Mouse (Mus musculus): ENCODE measurements around the gene Babam2. TPM values are rescaled to one million over a fixed set of nuclear protein-coding genes. Genes with fewer than 3 reads are reported as not detected.

Gene Babam2
- polyA plus RNA-seq, 1 experiment from 2014 or later, result 50.6 TPM

DNA sequence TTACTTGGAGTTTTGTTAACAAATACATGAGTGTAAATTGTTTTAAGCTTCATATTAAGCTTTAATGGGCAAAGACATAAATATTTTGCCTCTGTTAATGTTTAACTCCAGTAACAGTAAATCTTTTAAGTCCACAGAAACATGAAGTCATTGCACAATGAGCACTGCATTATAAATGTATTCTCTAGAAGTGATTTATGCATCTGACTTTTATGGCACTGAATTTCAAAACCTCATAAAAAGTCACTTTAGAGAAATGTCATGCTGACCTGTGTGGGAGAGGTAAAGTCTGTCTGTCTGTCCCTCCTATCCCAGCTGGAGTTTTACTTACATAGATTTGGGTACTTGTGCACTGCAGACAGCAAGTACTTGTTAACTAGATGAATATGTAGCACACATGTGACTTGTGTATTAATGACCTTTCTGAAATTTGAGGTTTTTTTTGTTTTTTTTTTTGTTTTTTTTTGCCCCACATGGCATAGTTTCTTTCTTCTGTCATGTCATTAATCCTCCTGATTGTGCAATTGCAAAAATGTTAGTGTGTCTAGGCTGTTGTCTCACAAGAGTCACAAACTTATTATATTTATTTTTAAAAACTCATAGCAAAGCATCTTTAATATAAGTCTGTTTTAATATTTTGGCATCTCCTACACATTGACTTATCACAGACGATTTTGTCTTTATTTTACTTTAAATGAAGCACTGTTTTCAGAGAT lies 165.4 kb downstream of the Babam2 start:
- H3K27ac ChIP-seq (replicated peaks), result no peak overlapping the region
- H3K9ac ChIP-seq, result no peak overlapping the region
- no peak overlapping the region for H3K4me2 ChIP-seq (replicated peaks)
- WGBS, result 68% methylated on average over 1 of the region's 1 CpGs
- H3K36me3 ChIP-seq, result no peaks in the 10 kb centered on the region
- no peak overlapping the region for H3K4me3 ChIP-seq (replicated peaks)
- no peaks in the 10 kb centered on the region for H3K9me3 ChIP-seq (replicated peaks)
- ATAC-seq (ENCODE audit: insufficient number of reproducible peaks, low FRiP score, low TSS enrichment, low read depth), result no peak
- H3K27me3 ChIP-seq, result no peaks in the 10 kb centered on the region
- H3K4me1 ChIP-seq, result peaks cover 11% of the 10 kb centered on the region; the same call in 1 of the 2 replicates

- Histone ChIP-seq H3K9ac (no peak overlapping the region), H3K4me1 (peaks cover 11% of the 10 kb centered on the region; the same call in 1 of the 2 replicates), H3K4me3 (replicated peaks) (no peak overlapping the region), H3K9me3 (replicated peaks) (no peaks in the 10 kb centered on the region), H3K27me3 (no peaks in the 10 kb centered on the region), H3K4me2 (replicated peaks) (no peak overlapping the region), H3K36me3 (no peaks in the 10 kb centered on the region), H3K27ac (replicated peaks) (no peak overlapping the region)
- WGBS, result 79% methylated on average over 2 of the region's 2 CpGs
- no peak for ATAC-seq (ENCODE audit: insufficient number of reproducible peaks, low FRiP score, low TSS enrichment, low read depth)
Measured at GRCm38 (mm10) chr5:31864095-31864494, 166.6 kb downstream of the Babam2 start.

DNA sequence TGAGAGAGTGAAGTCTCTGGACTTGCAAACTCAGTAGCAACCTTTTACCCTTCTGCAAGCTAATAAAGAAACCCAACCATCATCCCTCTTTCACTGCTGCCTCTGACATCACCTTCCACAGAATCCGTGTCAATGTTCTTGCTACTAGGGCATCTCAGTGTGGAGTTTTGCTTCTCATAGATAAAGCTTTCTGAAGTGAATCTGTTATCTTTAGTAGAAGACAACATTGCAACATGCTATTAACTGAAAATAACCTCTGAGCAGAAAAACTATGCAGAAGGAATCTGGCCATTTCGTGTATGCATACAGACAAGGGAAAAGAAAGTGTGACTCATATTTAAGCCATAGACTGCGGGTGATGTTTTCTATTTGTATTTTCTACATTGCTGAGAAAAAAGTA lies 168.6 kb downstream of the Babam2 start:
- Histone ChIP-seq H3K4me1 (peaks cover 11% of the 10 kb centered on the region; the same call in 1 of the 2 replicates), H3K9ac (no peak overlapping the region), H3K36me3 (no peaks in the 10 kb centered on the region), H3K4me3 (replicated peaks) (no peak overlapping the region), H3K27ac (replicated peaks) (peak overlapping the region; percentile 7; the same call in 1 of the 2 replicates), H3K27me3 (no peaks in the 10 kb centered on the region), H3K4me2 (replicated peaks) (no peak overlapping the region), H3K9me3 (replicated peaks) (no peaks in the 10 kb centered on the region)
- ATAC-seq (ENCODE audit: insufficient number of reproducible peaks, low FRiP score, low TSS enrichment, low read depth), result no peak
- WGBS, result 58% methylated on average over 3 of the region's 3 CpGs

DNA sequence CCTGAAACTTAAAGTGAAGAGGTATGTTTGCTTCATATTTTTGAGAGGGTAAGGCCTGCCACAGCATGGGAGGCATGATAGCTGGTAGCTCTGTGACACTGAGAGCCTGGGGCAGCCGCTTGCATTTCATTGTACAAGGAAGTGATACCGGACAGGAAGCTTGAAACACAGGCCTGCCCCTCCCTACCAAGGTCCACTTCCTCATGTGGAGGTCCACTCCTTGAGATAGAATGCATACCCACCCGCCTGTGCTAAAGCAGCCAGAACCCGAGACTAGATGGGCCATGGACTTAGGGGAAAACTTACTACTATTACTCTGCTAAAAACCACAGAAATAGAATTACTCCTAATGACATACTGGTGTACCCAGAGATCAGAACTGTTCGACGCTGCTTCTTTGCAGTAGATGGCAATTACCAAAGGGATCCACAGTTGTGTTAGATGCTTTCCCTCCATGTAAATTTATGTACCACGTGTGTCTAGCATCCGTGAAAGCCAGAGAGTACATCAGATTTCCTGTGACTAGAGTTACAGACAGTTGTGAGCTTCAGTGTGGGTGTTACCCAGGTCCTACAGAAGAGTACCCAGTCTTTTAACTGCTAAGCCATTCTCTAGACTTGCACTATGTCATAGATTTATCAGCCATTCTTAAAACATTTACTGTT lies 173.5 kb downstream of the Babam2 start:
- Histone ChIP-seq H3K4me2 (replicated peaks) (no peak overlapping the region), H3K27me3 (no peaks in the 10 kb centered on the region), H3K9ac (no peak overlapping the region), H3K4me1 (peaks cover 7% of the 10 kb centered on the region; the same call in 1 of the 2 replicates), H3K36me3 (no peaks in the 10 kb centered on the region), H3K4me3 (replicated peaks) (no peak overlapping the region), H3K9me3 (replicated peaks) (no peaks in the 10 kb centered on the region), H3K27ac (replicated peaks) (no peak overlapping the region)
- no peak for ATAC-seq (ENCODE audit: insufficient number of reproducible peaks, low FRiP score, low TSS enrichment, low read depth)
- WGBS, result 69% methylated on average over 8 of the region's 8 CpGs

DNA sequence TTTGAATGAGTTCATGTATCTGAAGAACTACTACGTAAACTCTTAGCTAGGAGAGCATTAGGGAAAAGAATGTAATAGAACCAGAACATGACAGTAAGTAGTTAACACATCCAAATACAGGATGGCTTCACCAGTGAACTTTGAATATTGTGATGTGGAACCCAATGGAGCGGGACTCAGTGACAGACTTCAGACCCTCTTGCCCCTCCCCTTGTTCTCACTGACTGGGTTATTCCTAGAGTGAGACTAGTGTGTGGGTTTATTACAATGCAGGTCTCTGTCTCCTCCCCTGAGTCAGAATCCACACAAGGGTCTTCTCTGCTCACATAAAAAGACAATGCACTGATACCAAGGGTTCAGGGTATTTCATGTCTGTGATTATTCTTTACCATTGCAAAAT lies 175.8 kb downstream of the Babam2 start:
- Histone ChIP-seq H3K27me3 (no peaks in the 10 kb centered on the region), H3K27ac (replicated peaks) (no peak overlapping the region), H3K9ac (no peak overlapping the region), H3K4me2 (replicated peaks) (no peak overlapping the region), H3K4me3 (replicated peaks) (no peak overlapping the region), H3K36me3 (no peaks in the 10 kb centered on the region), H3K9me3 (replicated peaks) (no peaks in the 10 kb centered on the region), H3K4me1 (peaks cover 4% of the 10 kb centered on the region; the same call in 1 of the 2 replicates)
- WGBS, result 85% methylated on average over 2 of the region's 2 CpGs
- no peak for ATAC-seq (ENCODE audit: insufficient number of reproducible peaks, low FRiP score, low TSS enrichment, low read depth)

- no peaks in the 10 kb centered on the region for H3K27me3 ChIP-seq
Measured at GRCm38 (mm10) chr5:31874543-31874942, 177.1 kb downstream of the Babam2 start.

GRCm38 (mm10) chr5:31875443-31875842 lies 178.0 kb downstream of the Babam2 start:
- H3K27me3 ChIP-seq, result no peaks in the 10 kb centered on the region
- 60% methylated on average over 3 of the region's 3 CpGs for WGBS
- ATAC-seq (ENCODE audit: insufficient number of reproducible peaks, low FRiP score, low TSS enrichment, low read depth), result no peak

More at GRCm38 (mm10) chr5:31874543-31874942, 177.1 kb downstream of the Babam2 start:
- peaks cover 4% of the 10 kb centered on the region; the same call in 1 of the 2 replicates for H3K4me1 ChIP-seq
- no peak overlapping the region for H3K27ac ChIP-seq (replicated peaks)
- ATAC-seq (ENCODE audit: insufficient number of reproducible peaks, low FRiP score, low TSS enrichment, low read depth), result no peak
- 87% methylated on average over 1 of the region's 1 CpGs for WGBS
- H3K9ac ChIP-seq, result no peak overlapping the region
- no peaks in the 10 kb centered on the region for H3K9me3 ChIP-seq (replicated peaks)
- H3K36me3 ChIP-seq, result no peaks in the 10 kb centered on the region
- no peak overlapping the region for H3K4me3 ChIP-seq (replicated peaks)
- no peak overlapping the region for H3K4me2 ChIP-seq (replicated peaks)

GRCm38 (mm10) chr5:31876216-31876974 lies 178.9 kb downstream of the Babam2 start:
- Histone ChIP-seq H3K9me3 (replicated peaks) (no peaks in the 10 kb centered on the region), H3K4me3 (replicated peaks) (no peak overlapping the region), H3K4me1 (peaks cover 4% of the 10 kb centered on the region; the same call in 1 of the 2 replicates), H3K27ac (replicated peaks) (no peak overlapping the region), H3K9ac (no peak overlapping the region), H3K36me3 (no peaks in the 10 kb centered on the region), H3K27me3 (no peaks in the 10 kb centered on the region), H3K4me2 (replicated peaks) (no peak overlapping the region)
- no peak for ATAC-seq (ENCODE audit: insufficient number of reproducible peaks, low FRiP score, low TSS enrichment, low read depth)
- 61% methylated on average over 8 of the region's 8 CpGs for WGBS

More at GRCm38 (mm10) chr5:31875443-31875842, 178.0 kb downstream of the Babam2 start:
- no peak overlapping the region for H3K27ac ChIP-seq (replicated peaks)
- H3K4me3 ChIP-seq (replicated peaks), result no peak overlapping the region
- H3K4me1 ChIP-seq, result peaks cover 4% of the 10 kb centered on the region; the same call in 1 of the 2 replicates
- H3K9ac ChIP-seq, result no peak overlapping the region
- H3K9me3 ChIP-seq (replicated peaks), result no peaks in the 10 kb centered on the region
- H3K4me2 ChIP-seq (replicated peaks), result no peak overlapping the region
- no peaks in the 10 kb centered on the region for H3K36me3 ChIP-seq

DNA sequence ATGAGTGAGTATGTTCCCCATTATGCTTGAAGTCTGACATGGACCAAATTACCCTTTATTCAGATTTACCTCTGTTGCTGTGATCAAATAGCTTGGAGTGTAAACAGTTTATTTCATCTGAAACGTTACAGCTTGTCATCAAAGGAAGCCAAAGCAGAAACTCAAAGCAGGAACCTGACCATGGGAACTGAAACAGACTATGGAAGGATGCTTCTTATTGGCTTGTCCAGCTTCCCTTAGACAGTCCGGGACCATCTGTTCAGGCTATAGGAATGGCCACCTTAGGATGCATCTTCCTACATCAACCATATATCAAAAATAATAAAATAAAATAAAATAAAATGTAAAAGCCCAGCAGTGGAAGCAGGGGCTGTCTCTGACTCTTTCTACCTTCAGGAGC lies 183.0 kb downstream of the Babam2 start:
- no peaks in the 10 kb centered on the region for H3K36me3 ChIP-seq
- H3K4me2 ChIP-seq (replicated peaks), result no peak overlapping the region
- WGBS, result 62% methylated on average over 2 of the region's 2 CpGs
- no peak overlapping the region for H3K9ac ChIP-seq
- H3K4me1 ChIP-seq, result peaks cover 7% of the 10 kb centered on the region; the same call in 1 of the 2 replicates
- no peak for ATAC-seq (ENCODE audit: insufficient number of reproducible peaks, low FRiP score, low TSS enrichment, low read depth)
- H3K4me3 ChIP-seq (replicated peaks), result no peak overlapping the region
- H3K9me3 ChIP-seq (replicated peaks), result no peaks in the 10 kb centered on the region
- H3K27me3 ChIP-seq, result no peaks in the 10 kb centered on the region
- no peak overlapping the region for H3K27ac ChIP-seq (replicated peaks)

DNA sequence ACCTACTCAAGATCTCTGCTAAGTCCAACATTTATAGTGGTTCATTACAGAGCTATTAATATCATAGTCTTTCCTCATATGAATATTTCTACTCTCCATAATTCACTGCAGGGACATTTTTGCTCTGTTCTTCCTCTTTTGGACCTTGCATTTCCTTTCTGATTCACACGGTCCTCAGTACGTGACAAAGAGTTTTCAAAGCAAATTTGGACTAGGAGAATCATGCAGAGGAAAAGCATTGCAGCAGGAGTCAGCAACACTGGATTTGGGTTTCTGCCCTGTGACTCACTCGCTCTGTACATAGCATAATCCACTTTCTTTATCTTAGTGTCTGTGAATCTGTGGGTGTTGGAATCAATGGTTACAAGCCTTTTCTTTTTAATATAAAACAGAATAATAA lies 184.8 kb downstream of the Babam2 start:
- H3K9me3 ChIP-seq (replicated peaks), result no peaks in the 10 kb centered on the region
- H3K9ac ChIP-seq, result no peak overlapping the region
- H3K27me3 ChIP-seq, result no peaks in the 10 kb centered on the region
- 68% methylated on average over 3 of the region's 3 CpGs for WGBS
- H3K4me2 ChIP-seq (replicated peaks), result no peak overlapping the region
- H3K27ac ChIP-seq (replicated peaks), result no peak overlapping the region
- no peaks in the 10 kb centered on the region for H3K36me3 ChIP-seq
- H3K4me3 ChIP-seq (replicated peaks), result no peak overlapping the region
- 0 out of 2 replicates have a peak, but pooled peaks cover 5% of the 10 kb centered on the region for H3K4me1 ChIP-seq
- ATAC-seq (ENCODE audit: insufficient number of reproducible peaks, low FRiP score, low TSS enrichment, low read depth), result no peak

- Histone ChIP-seq H3K36me3 (no peaks in the 10 kb centered on the region), H3K4me1 (peaks cover 29% of the 10 kb centered on the region), H3K27me3 (no peaks in the 10 kb centered on the region), H3K27ac (replicated peaks) (no peak overlapping the region), H3K4me3 (replicated peaks) (no peak overlapping the region), H3K9me3 (replicated peaks) (no peaks in the 10 kb centered on the region), H3K4me2 (replicated peaks) (no peak overlapping the region), H3K9ac (no peak overlapping the region)
- WGBS, result 48% methylated on average over 4 of the region's 4 CpGs
- ATAC-seq (ENCODE audit: insufficient number of reproducible peaks, low FRiP score, low TSS enrichment, low read depth), result no peak
Measured at GRCm38 (mm10) chr5:31884962-31885361, 187.5 kb downstream of the Babam2 start.

All from embryonic facial prominence, embryonic 15.5 days (tissue).